Mouse (Mus musculus): ENCODE data around the gene Appl1. TPM values are rescaled to one million over a fixed set of nuclear protein-coding genes. Genes with fewer than 3 reads are reported as not detected.

Appl1 gene
- polyA plus RNA-seq, 1 experiment from 2014 or later: 27.8 TPM

- Histone ChIP-seq H3K9ac (replicated peaks; ENCODE audit: low read depth) (no peak overlapping the region), H3K9me3 (ENCODE audit: low read length) (no peaks in the 10 kb centered on the region), H3K4me1 (ENCODE audit: insufficient read depth, low read depth, low read length) (no peaks in the 10 kb centered on the region), H3K4me3 (ENCODE audit: low read depth, low read length) (no peak overlapping the region), H3K4me2 (replicated peaks; ENCODE audit: low read depth, low read length) (no peak overlapping the region), H3K27me3 (replicated peaks; ENCODE audit: insufficient read depth, low read length) (no peaks in the 10 kb centered on the region), H3K27ac (ENCODE audit: low read length) (no peak overlapping the region), H3K36me3 (ENCODE audit: insufficient read depth, low read length) (no peaks in the 10 kb centered on the region)
- WGBS: 67% methylated on average over 2 of the region's 2 CpGs
- no peak for ATAC-seq
- DNase-seq (ENCODE audit: low spot score): no peak
- no peak for TF ChIP-seq EP300 (IDR thresholded peaks at IDR 0.05)
- no peak for TF ChIP-seq CTCF (IDR thresholded peaks at IDR 0.05)
Measured at GRCm38 (mm10) chr14:26879976-26880375, 91.1 kb downstream of the Appl1 start.

GRCm38 (mm10) chr14:26878756-26879155 is 92.3 kb downstream of the Appl1 start:
- Histone ChIP-seq H3K9ac (replicated peaks; ENCODE audit: low read depth) (no peak overlapping the region), H3K4me3 (ENCODE audit: low read depth, low read length) (no peak overlapping the region), H3K4me1 (ENCODE audit: insufficient read depth, low read depth, low read length) (no peaks in the 10 kb centered on the region), H3K27me3 (replicated peaks; ENCODE audit: insufficient read depth, low read length) (no peaks in the 10 kb centered on the region), H3K27ac (ENCODE audit: low read length) (no peak overlapping the region), H3K4me2 (replicated peaks; ENCODE audit: low read depth, low read length) (no peak overlapping the region), H3K9me3 (ENCODE audit: low read length) (no peaks in the 10 kb centered on the region), H3K36me3 (ENCODE audit: insufficient read depth, low read length) (no peaks in the 10 kb centered on the region)
- ATAC-seq: no peak
- 52% methylated on average over 4 of the region's 4 CpGs for WGBS
- DNase-seq (ENCODE audit: low spot score): no peak
- no peak for TF ChIP-seq EP300 (IDR thresholded peaks at IDR 0.05)
- no peak for TF ChIP-seq CTCF (IDR thresholded peaks at IDR 0.05)

Other genes with a start within 250 kb of the Appl1 start
- gene Asb14, start 76.7 kb downstream of the Appl1 start, polyA plus RNA-seq (2015; fragmentation: Nextera tagmentation; extraction: Ambion mirVana): 0.24 and 0.64 TPM in 2 replicates
- gene Hesx1, start 23.2 kb upstream of the Appl1 start, polyA plus RNA-seq (2015; fragmentation: Nextera tagmentation; extraction: Ambion mirVana): not detected in 2 replicates
- gene Il17rd, start 67.7 kb upstream of the Appl1 start, polyA plus RNA-seq (2015; fragmentation: Nextera tagmentation; extraction: Ambion mirVana): 2.1 and 2.2 TPM in 2 replicates
- gene Arhgef3, start 143.7 kb upstream of the Appl1 start, polyA plus RNA-seq (2015; fragmentation: Nextera tagmentation; extraction: Ambion mirVana): 37.3 and 44.8 TPM in 2 replicates